Mouse (Mus musculus) induced T-regulatory cell, adult 2 months (primary cell): ENCODE data around the gene Tln1.

Experiments
- DNase-seq: peaks from one replicate; pipeline ENCODE4 v3.0.0-alpha.2; 2012; ENCODE audit warnings: low read depth

Tln1 gene

DNA sequence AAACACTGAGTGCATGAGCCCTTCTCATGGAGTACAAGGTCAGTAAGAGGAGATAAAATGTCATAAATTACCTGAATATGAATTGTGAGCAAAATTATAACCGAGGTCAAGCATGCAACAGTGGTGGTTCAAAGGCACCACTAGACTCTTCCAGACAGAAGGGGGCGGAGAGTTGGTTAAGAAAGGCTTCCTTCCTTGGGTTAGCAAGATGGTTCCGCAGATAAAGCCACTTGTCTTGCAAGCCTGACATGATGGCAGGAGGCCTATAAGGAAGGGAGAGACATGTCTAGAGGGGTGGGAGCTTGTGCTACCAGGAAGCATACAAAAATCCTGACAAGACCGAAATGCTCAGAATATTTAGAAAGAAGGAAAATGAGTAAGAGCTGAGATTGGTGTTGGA lies 58.2 kb downstream of the Tln1 start:
- peak; percentile 50 for DNase-seq

GRCm38 (mm10) chr4:43503506-43503905 lies 59.0 kb downstream of the Tln1 start:
- no peak for DNase-seq

DNA sequence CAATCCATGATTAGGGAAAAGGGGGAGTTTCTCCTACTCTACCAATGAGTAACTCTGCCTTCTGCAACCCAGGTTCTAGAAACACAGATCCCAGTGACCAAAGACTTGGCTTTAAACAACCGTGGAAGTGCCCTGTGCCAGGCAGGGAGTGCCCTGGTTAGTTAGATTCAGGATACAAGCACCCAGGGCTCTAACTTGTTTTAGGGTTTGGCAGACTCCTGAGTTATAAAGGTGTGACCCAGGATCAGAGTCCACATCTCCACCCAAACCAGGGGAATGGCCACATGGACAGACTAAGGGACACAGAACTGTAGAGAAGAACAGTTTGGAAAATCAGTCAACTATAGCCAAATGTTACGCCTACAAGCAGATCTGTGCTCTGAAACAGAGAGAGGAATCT lies 59.5 kb downstream of the Tln1 start:
- no peak for DNase-seq

GRCm38 (mm10) chr4:43499407-43500333 lies 62.8 kb downstream of the Tln1 start, which contains the start of gene Arhgef39:
Arhgef39 (minus strand) TSS chr4:43499695.
- DNase-seq: peak; percentile 86

DNA sequence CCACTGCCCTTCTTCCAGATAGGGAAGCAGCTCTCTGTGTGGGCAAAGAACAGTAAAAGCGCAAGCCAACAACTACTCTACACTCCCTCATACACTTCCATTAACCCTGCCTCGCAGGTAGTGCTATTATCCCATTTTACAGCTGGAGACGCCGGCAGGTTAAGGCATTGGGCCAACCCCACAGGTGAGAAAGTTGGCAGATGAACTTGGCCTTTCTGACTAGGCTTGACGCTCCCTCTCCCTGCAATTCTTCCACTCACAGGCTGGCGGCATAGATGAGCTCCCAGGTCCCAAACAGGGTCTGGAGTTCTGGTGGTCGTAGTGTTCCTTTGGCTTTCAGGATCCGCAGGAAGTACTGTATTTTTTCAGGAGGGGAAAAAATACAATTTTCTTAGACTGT lies 63.5 kb downstream of the Tln1 start:
- peak; percentile 61 for DNase-seq

DNA sequence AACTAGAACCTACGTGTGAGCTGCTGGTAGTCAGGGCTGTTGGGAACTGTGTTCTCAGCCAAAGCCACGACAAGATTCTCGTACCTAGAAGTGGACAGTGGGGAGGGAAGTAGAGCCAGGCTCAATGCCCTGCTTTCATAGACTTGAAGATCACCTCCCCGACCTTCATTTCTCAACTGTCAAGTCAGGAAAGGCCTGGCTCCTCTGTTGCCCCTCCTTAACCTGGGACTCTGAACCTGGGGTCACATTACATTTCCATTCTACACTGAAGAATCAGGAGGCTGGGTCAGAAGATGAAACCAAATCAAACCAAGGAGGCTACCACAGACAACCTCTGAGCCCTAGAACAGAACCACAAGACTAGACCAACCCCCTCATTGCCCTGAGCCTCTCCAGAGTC lies 64.5 kb downstream of the Tln1 start:
- no peak for DNase-seq

- DNase-seq: no peak
Observed at GRCm38 (mm10) chr4:43497405-43497804, 65.1 kb downstream of the Tln1 start.

GRCm38 (mm10) chr4:43496587-43496986 lies 65.9 kb downstream of the Tln1 start:
- DNase-seq: no peak

DNA sequence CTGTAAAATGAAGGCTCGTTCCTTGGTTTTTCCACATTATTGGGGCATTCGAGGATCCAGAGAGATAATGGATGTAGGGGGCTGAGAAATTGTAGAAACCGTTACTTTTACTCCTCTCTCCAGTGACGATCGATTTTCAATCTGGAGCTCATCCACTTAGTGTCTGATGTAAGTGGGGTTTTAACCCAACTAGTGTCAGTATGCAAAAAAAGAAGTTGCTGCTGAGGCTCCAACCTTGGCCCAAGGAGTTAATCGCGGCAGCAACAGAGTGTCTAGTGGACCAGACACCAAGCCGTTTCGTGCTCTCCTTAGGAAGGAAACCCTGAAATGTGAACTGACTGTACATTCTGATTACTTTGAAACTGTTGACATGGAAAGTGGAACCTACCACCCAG lies 68.6 kb downstream of the Tln1 start:
- peak; percentile 58 for DNase-seq

GRCm38 (mm10) chr4:43493186-43493845 lies 69.2 kb downstream of the Tln1 start:
- peak; percentile 99 for DNase-seq

- DNase-seq: peak; percentile 96
Observed at GRCm38 (mm10) chr4:43492821-43493185, 69.7 kb downstream of the Tln1 start, which contains the start of gene Ccdc107. Ccdc107 (plus strand) TSS chr4:43492900.

- DNase-seq: peak; percentile 68
Observed at GRCm38 (mm10) chr4:43492101-43492820, 70.2 kb downstream of the Tln1 start.

- no peak for DNase-seq
Observed at GRCm38 (mm10) chr4:43490801-43491200, 71.7 kb downstream of the Tln1 start.

GRCm38 (mm10) chr4:43489611-43490010 lies 72.9 kb downstream of the Tln1 start:
- no peak for DNase-seq

- DNase-seq: peak; percentile 62
Observed at GRCm38 (mm10) chr4:43485666-43486065, 76.8 kb downstream of the Tln1 start.

GRCm38 (mm10) chr4:43483535-43484091 lies 78.9 kb downstream of the Tln1 start, which contains the start of gene Sit1:
Sit1 (minus strand) TSS chr4:43483734.
- peak; percentile 89 for DNase-seq

- DNase-seq: no peak
Observed at GRCm38 (mm10) chr4:43482591-43482990, 79.9 kb downstream of the Tln1 start.

GRCm38 (mm10) chr4:43481894-43482456 lies 80.5 kb downstream of the Tln1 start:
- peak; percentile 85 for DNase-seq
